Mouse (Mus musculus) brown adipose tissue, adult 24 weeks (tissue): ENCODE measurements at regions not wholly inside any gene's neighbourhood (a gene's known extent, or its start where the extent isn't known, plus 50 kb on each side); places are given as distances from the start of the nearest gene placed in this dataset.

Source experiments
- H3K27ac ChIP-seq: fragments of 200-500 bp; replicated peaks from 2 replicates; pipeline ENCODE4 v1.5.1; 2012; ENCODE audit warnings: low read depth, mild to moderate bottlenecking, low read length
- H3K4me1 ChIP-seq: fragments of 200-500 bp; 2 replicates; pipeline ENCODE4 v1.6.1; 2012; ENCODE audit warnings: low read length, mixed read lengths; ENCODE audit not compliant: control insufficient read depth, insufficient read depth, insufficient read length
- H3K4me3 ChIP-seq: fragments of 200-500 bp; 2 replicates; pipeline ENCODE4 v1.5.1; 2012; ENCODE audit warnings: low read depth, mild to moderate bottlenecking, low read length, moderate library complexity; ENCODE audit not compliant: insufficient read depth

- H3K4me3 ChIP-seq, result no peak overlapping the region
- no peak overlapping the region for H3K27ac ChIP-seq
These were observed 54.9 kb upstream of the Noct start for GRCm38 (mm10) chr3:51169150-51169925.

GRCm38 (mm10) chr3:51170225-51170852 is 53.9 kb upstream of the Noct start:
- Histone ChIP-seq H3K4me1 (no peaks in the 10 kb centered on the region), H3K4me3 (no peak overlapping the region), H3K27ac (no peak overlapping the region)

More at GRCm38 (mm10) chr3:51169150-51169925, 54.9 kb upstream of the Noct start:
- H3K4me1 ChIP-seq, result no peaks in the 10 kb centered on the region
